Mouse (Mus musculus) erythroid progenitor cell, adult 5-6 weeks (primary cell): ENCODE data around the gene Tmem121b. TPM values are rescaled to one million over a fixed set of nuclear protein-coding genes. Genes with fewer than 3 reads are reported as not detected.

ENCODE experiments used
- ATAC-seq: replicated peaks from 2 replicates; pipeline ENCODE4 v1.8.0; 2016; ENCODE audit warnings: moderate number of reproducible peaks, mild to moderate bottlenecking, moderate TSS enrichment, inconsistent platforms; ENCODE audit not compliant: poor library complexity, low FRiP score, severe bottlenecking
- total RNA-seq, 2 experiments: library from RNA; stranded (forward) in 1 of 2; stranded (reverse) in 1 of 2; fragments of 150-400 nt in 1 of 2; fragments of 186-747, 209-891 nt in 1 of 2; gene quantifications; 2 replicates each; pipeline versions ENCODE4 v1.2.3 to v1.2.4; 2015 to 2017; ENCODE audit warnings: low replicate concordance in 2 of 2

The Tmem121b gene
- total RNA-seq, 2 experiments from 2014 or later, result not detected

DNA sequence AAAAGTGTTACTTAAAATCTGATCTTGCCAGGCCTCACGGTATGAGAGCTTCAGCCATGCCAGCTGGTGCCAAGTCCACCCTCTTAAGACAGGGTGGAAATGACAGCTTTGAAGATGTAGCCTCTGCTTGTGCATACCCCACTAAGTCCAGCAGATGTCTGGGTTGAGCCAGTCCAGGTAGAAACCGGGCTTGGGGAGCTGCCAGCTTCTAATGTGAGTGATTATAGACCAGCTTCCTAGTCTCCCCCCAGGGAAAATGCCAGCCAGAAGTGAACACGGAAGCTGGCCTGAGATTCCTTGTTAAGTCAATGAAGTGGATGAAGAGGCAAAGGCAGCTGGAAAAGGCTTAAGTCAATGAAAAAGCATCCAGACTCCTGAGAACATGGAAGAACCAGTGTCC lies 2.9 kb upstream of the Tmem121b start:
- ATAC-seq, result no peak

DNA sequence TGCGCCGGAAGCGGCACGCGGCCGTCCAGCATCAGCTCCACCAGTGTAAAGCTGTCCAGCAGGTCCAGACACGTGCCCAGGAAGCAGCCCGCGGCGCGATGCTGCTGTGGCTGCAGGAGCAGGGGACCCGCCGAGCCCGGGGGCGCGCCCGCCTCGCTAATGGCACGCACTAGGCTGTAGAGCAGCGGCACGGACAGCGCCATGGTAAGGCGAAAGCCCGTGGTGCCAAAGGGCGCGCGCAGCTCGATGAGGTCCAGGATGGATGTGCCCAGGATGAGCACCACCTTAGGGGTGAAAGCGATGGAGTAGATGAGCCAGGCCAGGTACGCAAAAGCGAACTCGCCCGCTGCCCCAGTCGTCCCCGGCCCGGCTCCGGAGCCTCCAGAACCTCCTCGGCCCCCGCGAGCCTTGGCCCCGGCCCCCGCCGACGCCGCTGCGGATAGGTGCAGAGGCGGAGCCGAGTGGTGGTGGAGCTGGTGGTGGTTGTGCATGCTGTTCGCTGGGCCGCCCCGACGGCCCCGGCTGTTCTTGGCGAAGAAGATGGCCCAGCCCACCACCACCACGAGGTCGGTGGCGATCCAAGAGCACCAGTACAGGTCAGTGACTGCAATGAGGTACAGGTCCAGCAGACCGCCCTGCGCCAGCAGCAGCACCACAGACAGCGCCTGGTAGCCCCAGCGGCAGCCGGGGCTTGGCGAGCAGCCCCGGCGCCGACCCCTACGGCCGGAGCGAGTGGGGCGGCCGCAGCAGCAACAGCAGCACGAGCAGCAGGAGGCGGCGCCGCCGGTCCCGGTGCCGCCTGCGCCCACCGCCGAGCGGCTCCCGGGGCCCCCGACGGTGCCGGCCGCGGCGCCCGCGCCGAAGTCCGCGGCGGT lies 871 bp downstream of the Tmem121b start:
- ATAC-seq, result no peak

DNA sequence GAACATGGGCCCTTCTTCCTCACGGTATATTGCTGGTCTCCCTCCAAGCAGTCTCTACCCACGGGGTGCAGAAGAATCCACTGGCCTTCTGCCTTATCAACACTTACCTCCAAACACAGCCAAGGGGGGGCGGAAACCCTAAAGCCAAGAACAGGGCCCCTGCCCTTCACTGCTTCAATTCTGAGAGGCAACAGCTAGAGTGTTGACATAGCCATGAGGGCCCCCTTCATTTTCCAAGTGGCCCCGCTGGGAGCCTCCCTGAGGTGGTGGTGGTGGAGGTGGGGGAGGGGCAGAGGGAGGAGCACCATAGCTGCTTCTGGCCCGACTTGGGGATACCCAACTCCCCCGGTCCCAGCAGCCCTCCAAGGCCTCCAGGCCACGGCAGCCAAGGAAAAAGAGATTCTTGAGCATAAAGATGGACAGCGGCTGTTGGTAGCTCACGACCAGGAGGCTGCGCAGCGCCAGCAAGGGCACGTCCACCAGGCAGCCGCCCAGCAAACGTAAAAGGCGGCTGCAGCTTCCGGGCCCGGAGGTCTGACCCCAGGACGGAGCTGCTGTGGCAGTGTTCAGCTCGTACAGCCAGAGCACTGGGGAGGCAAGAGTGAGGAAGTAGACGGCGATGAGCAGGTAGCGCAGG lies 1.6 kb downstream of the Tmem121b start:
- no peak for ATAC-seq

- no peak for ATAC-seq
Observed at GRCm38 (mm10) chr6:120491064-120491463, 2.5 kb downstream of the Tmem121b start.

GRCm38 (mm10) chr6:120489461-120489860 lies 4.1 kb downstream of the Tmem121b start:
- no peak for ATAC-seq

DNA sequence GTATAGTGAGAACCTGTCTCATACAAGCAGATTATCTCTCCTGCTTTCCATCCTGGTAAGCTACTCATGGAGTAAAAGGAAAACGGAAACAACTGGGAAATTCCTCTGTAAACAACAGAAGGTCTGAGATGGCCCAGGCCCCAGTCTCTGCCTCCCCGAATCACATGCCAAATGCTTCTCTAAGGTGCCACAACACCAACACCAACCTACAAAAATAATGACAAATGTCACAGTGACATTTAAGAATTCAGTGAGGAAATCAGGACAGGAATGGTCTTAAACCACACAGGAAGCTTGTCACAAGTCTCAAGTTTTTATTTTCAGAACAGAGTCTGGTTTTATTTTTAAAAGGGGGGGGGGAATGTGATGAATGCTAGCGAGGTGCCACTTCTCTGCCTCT lies 5.0 kb downstream of the Tmem121b start:
- ATAC-seq, result no peak

DNA sequence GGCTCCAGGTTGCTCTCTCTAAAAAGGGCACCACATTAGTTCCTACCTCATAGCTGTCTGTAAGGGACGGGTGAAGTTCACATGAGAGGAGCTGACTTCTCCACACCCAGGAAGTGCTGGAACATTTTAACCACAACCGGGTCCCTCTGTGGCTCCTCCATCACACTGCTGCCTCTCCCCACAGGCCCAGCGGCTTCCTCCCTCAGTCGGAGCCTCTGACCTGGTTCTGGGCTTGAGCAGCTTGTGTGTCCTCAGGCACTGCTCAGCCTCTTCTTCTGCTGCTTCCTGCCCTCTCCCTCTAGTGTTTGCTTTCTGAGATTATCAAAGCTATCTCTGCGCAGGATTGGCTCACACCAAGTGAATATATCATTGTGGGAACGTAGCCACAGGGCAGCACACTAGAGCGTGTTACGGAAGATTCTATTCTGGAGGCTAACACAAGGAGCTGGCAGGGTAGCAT lies 7.5 kb downstream of the Tmem121b start:
- peak; percentile 49 for ATAC-seq

GRCm38 (mm10) chr6:120485038-120485437 lies 8.6 kb downstream of the Tmem121b start:
- peak; percentile 70 for ATAC-seq

DNA sequence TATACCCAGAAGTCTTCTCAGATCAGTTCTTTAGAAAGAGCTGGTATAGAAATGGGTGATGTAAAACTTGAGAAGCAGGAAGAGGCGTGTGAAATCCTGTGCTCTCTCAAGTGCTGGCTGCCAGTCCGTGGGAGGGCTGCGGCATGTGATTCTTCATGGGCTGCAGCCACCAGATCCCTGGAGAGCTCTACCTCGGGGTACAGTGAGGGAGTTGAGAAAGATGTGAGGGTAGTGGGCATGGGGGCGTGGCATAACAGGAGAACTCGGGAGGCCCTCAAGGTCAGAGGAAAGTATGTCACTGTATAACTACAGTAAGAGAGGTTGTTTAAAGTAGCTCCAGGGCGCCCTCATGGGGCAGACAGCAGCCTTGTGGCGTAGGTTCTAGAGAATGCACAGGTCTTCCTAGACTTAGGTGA lies 10.4 kb downstream of the Tmem121b start:
- ATAC-seq, result no peak

DNA sequence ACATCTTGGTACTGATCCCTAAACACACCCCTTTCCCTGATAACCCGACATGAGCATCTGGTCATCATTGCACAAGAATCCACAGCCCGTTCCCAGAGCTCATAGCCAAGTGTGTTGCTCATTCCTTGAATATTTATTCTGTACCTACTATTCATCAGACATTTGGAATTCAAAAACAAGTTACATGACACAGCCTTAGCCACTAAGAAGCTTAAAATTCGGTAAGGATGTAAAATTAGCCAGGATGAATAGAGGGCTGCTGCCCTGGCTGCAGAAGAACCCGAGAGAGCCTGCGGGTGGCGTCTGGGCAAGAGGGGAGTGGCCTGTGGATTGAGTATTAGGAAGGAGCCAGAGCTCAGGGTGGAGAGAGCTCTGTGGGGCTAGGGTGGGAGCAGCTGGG lies 10.9 kb downstream of the Tmem121b start:
- ATAC-seq, result no peak

DNA sequence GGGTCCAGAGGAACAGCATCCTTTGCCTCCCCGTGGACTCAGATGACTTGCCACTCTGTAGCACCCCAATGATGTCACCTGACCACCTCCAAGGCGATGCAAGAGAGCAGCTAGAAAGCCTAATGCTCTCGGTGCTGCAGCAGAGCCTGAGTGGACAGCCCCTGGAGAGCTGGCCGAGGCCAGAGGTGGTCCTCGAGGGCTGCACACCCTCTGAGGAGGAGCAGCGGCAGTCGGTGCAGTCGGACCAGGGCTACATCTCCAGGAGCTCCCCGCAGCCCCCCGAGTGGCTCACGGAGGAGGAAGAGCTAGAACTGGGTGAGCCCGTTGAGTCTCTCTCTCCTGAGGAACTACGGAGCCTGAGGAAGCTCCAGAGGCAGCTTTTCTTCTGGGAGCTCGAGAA lies 11.6 kb downstream of the Tmem121b start:
- ATAC-seq, result no peak

- ATAC-seq, result no peak
Observed at GRCm38 (mm10) chr6:120481538-120481937, 12.1 kb downstream of the Tmem121b start.

GRCm38 (mm10) chr6:120480361-120480760 lies 13.2 kb downstream of the Tmem121b start:
- ATAC-seq, result no peak

- ATAC-seq, result no peak
Observed at GRCm38 (mm10) chr6:120479302-120479701, 14.3 kb downstream of the Tmem121b start.

DNA sequence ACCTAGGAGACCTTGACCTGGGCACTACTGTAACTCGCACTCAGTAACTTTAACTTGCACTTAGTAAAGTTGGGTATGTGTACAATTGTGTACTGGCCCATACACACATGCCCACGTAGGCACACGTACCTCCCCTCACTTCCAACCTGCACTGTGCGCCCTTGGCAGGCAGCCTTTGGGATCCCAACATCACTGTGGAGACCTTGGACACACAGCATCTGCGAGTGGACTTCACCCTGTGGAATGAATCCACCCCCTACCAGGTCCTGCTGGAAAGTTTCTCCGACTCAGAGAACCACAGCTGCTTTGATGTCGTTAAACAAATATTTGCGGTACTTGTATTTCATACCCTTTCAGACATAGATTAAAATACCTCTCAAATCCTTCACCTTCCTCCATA lies 18.3 kb downstream of the Tmem121b start:
- no peak for ATAC-seq

DNA sequence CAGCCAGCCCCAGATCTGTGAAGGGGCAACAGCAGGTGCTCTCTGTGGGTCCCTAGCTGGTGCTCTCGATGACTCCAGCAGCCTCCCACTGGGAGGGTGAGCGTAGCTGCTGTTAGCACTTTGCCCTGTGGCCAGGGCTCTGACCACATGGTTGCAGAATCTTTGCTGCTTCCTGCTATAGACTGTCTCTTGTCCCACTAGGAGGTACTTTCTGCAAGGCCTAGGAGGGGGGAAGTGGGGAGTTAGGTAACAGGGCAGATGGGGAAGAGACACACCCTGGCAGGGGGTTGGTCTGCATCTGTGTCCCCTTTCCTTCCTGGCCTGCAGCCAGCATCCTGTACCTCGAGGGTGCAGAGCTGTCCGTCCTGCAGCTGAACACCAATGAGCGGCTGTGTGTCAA lies 20.2 kb downstream of the Tmem121b start:
- no peak for ATAC-seq

DNA sequence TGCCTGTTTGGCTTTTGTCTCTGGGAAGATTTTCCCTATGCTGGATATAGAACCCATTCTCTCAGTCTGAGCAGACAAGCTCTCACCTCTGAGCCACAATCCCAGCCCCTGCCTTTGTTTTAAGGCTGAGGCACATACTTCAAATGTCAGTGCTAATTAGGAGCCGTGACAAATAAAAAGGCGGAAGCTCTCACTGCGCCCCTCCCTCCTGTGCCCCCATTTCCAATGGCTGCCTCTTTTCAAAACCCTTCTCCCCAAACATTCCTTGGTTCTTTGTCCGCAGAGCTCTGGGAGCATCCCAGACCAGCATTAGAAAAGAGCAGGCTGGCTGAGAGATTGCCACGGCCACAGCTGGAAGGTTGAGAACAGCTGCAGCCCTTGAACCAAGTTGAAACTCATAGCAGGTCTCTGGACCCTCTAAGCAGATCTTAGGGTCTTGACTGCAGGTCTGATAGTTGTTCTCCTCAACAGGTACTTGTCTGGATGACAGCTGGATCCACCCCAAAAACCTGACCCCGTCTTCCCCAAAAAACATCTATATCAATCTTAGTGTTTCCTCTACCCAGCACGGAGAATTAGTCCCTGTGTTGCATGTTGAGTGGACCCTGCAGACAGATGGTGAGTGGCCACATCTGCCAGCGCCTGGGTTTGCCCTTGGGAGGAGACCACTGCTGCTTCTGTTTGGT lies 21.0 kb downstream of the Tmem121b start:
- ATAC-seq, result no peak

DNA sequence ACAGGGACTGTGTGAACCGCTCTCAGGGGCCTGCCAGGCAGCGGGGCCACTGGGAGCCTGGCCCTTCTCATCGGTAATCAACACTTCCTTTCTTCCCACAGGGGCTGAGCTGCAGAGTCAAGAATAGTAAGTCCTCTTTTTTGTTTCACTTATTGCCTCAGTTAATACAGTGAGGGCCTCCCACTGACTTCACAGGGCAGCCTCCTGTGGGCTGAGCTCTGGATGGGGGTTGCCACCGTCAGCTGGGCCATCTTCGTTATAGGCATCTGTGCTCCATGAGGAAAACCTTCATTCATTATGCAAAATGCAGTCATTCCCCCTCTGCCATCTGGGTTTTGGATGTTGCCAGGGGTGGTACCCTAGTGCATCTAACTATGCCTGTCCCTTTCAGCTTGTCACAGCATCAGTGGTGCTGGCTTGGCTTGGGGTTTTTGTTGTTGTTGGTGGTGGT lies 21.6 kb downstream of the Tmem121b start:
- ATAC-seq, result no peak

DNA sequence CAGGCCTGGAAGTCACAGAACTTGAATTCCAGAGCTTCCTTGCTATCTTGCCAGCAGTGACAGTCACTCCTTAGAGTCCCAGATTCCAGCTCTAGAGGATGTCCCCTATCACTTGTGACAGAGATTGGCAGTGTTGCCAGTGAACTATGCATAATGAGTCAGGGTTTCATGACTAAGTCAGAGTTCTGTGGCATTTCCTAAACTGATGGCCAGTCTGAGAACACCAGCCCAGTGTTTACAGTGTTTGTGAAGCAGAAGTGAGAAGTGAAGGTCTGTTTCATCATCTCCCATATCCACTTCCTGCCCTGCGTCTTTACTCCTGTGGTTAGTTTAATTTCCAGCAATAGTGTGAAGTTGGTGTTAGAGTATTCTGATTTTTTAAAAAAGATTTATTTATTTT lies 22.9 kb downstream of the Tmem121b start:
- ATAC-seq, result no peak

- no peak for ATAC-seq
Observed at GRCm38 (mm10) chr6:120469770-120470169, 23.8 kb downstream of the Tmem121b start.

- no peak for ATAC-seq
Observed at GRCm38 (mm10) chr6:120469268-120469667, 24.3 kb downstream of the Tmem121b start.
